Mouse (Mus musculus): ENCODE data around the gene Tgfb2.

DNA sequence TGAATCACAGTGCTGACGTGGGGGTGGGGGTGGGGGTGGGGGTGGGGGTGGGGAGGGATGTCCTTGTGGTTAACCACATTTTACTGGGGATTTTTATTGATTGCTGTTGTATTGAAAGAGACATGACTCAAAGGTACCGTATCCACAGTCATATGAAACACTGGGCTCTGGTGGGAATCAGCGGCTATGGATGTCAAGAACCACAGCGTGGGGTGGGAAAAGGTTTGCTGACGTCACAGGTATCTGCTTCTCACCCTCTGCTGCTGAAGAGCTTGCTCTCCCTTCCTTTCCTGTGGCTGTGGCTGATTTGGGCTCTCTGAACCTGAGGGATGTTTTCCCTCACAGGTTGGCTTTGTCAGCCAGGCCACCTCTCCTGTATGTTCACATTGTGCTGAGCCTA lies 29.6 kb downstream of the Tgfb2 start:
- no peak for TF ChIP-seq POLR2A (IDR thresholded peaks at IDR 0.05; ENCODE audit: borderline replicate concordance, control insufficient read depth, low read depth, low read length)
- TF ChIP-seq CTCF (IDR thresholded peaks at IDR 0.05; ENCODE audit: control insufficient read depth, insufficient read depth, low read length), result no peak
